Mouse (Mus musculus) lung, adult 2 months (tissue): ENCODE results near the gene Srrm3. TPM values are rescaled to one million over a fixed set of nuclear protein-coding genes. Genes with fewer than 3 reads are reported as not detected.
A peak's percentile ranks its signal among the peaks of the same experiment; 100 is the strongest.

Experiments
- DNase-seq: peaks from one replicate; pipeline ENCODE4 v3.0.0; 2022
- H3K4me1 ChIP-seq: fragments of 200-500 bp; 2 replicates; pipeline ENCODE4 v1.6.1; 2011; ENCODE audit warnings: low read length; ENCODE audit not compliant: control insufficient read depth, insufficient read depth
- H3K4me3 ChIP-seq: fragments of 200-500 bp; replicated peaks from 2 replicates; pipeline ENCODE3; 2011; ENCODE audit warnings: low read depth, mild to moderate bottlenecking, control low read depth, low read length; ENCODE audit errors: extremely low read depth
- CTCF ChIP-seq: fragments of 200-500 bp; IDR thresholded peaks from 2 replicates; pipeline ENCODE4 v1.5.1; 2011; ENCODE audit warnings: mild to moderate bottlenecking, low read length, control low read depth; ENCODE audit not compliant: insufficient read depth
- POLR2A ChIP-seq: fragments of 200-500 bp; IDR thresholded peaks from 2 replicates; pipeline ENCODE4 v1.6.1; 2011; ENCODE audit warnings: low read depth, mild to moderate bottlenecking, control low read depth, low read length, borderline replicate concordance; ENCODE audit errors: extremely low read depth
- WGBS: fragments of 180-500 bp; shearing (Covaris S2); methylation state at CpG from one replicate; pipeline ENCODE4 v1.1.7; 2018; 5-methylcytosine and 5-hydroxymethylcytosine counted together
- polyA plus RNA-seq: library from polyadenylated mRNA; depleted of rRNA; stranded (reverse); fragments of >200 nt; gene quantifications from 2 replicates; pipeline ENCODE4 v1.2.3, GENCODE M21; 2012

The Srrm3 gene
- polyA plus RNA-seq, 1 experiment, result 0.06 TPM

- Histone ChIP-seq H3K4me1 (no peaks in the 10 kb centered on the region), H3K4me3 (no peak overlapping the region)
- no peak for DNase-seq
- WGBS, result 62% methylated on average over 4 of the region's 4 CpGs
- TF ChIP-seq POLR2A (no peak), CTCF (no peak)
Measured at GRCm38 (mm10) chr5:135898995-135899394, 92.3 kb downstream of the Srrm3 start.

- DNase-seq, result no peak
- TF ChIP-seq CTCF (no peak), POLR2A (no peak)
- Histone ChIP-seq H3K4me1 (no peaks in the 10 kb centered on the region; the same call in 1 of the 2 replicates), H3K4me3 (no peak overlapping the region)
- WGBS, result 48% methylated on average over 4 of the region's 4 CpGs
Measured at GRCm38 (mm10) chr5:135899833-135900232, 93.1 kb downstream of the Srrm3 start.

DNA sequence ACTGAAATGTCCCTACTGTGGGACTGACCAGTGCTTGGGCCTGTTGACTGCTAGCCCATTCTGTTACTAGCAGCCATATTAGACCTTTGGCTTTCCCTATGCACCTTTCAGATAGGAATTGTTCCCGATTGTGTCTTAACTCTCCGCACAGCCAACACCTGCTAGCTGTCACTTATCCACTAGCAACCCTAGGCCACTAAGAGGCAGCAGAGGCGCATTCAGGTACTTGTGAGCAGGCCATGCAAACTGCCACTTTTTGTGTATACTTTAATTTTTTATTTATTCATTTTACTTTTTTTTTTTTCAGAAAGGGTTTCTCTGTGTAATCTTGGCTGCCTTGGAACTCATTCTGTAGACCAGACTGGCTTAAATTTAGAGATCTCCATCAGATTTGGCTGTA, 94.0 kb downstream of the Srrm3 start:
- no peak for DNase-seq
- WGBS, result 88% methylated on average over 3 of the region's 3 CpGs
- TF ChIP-seq POLR2A (no peak), CTCF (0 out of 2 replicates have a peak, but pooled peaks have one; percentile 4)
- no peaks in the 10 kb centered on the region; the same call in 1 of the 2 replicates for H3K4me1 ChIP-seq
- no peak overlapping the region for H3K4me3 ChIP-seq

DNA sequence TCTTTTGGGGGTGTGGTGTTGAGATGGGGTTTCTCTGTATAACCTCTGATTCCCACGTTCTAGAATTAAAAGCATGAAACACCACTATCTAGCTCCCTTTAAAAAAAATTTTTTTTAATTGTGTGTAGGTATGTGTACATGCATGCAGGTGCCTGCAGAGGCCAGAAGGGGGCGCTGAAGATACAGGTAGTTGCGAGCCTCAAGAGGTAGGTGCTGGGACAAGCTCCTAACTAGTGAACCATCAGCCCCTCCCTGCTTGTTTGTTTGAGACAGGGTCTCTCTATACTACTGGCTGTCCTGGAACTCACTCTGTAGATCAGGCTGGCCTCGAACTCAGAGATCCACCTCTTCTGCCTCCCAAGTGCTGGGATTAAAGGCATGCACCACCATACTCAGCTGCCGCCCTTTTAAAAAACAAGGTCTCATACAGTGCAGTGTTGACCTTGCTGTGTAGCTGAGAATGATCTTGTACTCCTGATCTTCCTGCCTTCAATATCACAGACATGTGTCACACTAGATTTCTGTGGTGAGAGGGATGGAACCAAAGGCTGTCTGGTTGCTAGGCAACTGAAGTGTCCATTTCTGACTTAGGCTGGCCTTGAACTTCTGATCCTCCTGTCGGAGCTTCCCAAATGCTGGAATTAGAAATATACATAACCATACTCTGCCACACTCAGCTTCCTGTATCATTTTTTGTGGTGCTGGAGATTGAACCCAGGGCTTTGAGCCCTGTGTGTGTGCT, 94.8 kb downstream of the Srrm3 start:
- no peak for DNase-seq
- TF ChIP-seq POLR2A, result no peak
- peak; percentile 33 for TF ChIP-seq CTCF
- H3K4me1 ChIP-seq, result peaks cover 2% of the 10 kb centered on the region; the same call in 1 of the 2 replicates
- H3K4me3 ChIP-seq, result no peak overlapping the region
- 64% methylated on average over 6 of the region's 6 CpGs for WGBS

DNA sequence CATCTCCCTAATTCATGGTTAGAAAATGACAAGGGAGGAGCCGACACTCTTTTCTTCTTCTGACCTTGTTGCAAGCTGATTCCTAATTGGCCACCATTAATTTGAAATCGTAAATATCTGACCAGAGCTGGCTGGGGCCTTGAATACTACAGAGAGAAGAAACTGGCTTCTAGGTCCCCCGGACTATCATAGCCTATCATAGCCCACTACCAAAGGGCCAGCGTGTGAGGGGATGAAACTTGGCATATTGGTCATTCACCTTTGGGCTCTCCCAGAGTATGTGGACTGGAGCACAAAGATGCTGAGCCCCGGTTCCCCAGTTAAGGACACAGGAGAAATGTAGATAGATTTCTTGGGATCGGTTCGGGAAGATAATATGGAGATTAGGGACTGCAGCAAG, 96.4 kb downstream of the Srrm3 start:
- no peak overlapping the region for H3K4me3 ChIP-seq
- DNase-seq, result no peak
- WGBS, result 41% methylated on average over 7 of the region's 7 CpGs
- H3K4me1 ChIP-seq, result peaks cover 6% of the 10 kb centered on the region
- TF ChIP-seq POLR2A (no peak), CTCF (no peak)

- Histone ChIP-seq H3K4me3 (peak overlapping the region; percentile 70), H3K4me1 (peaks cover 6% of the 10 kb centered on the region)
- DNase-seq, result peak; percentile 97
- peak; percentile 93 for TF ChIP-seq CTCF
- peak; percentile 79; the same call in 1 of the 2 replicates for TF ChIP-seq POLR2A
- 2% methylated on average over 30 of the region's 30 CpGs for WGBS
Measured at GRCm38 (mm10) chr5:135903551-135904151, 97.0 kb downstream of the Srrm3 start.

DNA sequence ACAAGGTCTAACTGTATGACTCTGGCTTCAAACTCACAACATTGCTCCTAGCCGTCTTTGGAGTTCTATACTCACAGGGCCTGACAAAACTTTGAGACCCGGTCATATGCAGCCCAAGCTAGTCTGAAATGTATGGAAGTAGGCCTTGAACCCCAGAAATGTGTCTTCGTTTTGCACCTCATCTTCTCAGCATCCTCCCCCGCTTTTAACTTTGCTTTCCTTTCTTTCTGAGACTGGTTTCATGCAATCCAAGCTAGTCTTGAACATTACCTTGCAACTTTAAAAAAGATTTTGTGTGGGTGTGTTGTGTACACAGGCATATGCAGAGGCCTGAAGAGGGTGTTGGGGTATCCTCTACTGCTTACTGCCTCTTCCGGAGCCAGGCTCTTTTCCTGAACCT, 97.6 kb downstream of the Srrm3 start:
- Histone ChIP-seq H3K4me3 (no peak overlapping the region), H3K4me1 (peaks cover 9% of the 10 kb centered on the region)
- WGBS, result 58% methylated on average over 5 of the region's 5 CpGs
- TF ChIP-seq CTCF (no peak), POLR2A (no peak)
- DNase-seq, result no peak

GRCm38 (mm10) chr5:135905320-135906225, 98.9 kb downstream of the Srrm3 start:
- H3K4me3 ChIP-seq, result no peak overlapping the region
- TF ChIP-seq CTCF, result no peak
- TF ChIP-seq POLR2A, result no peak
- peaks cover 16% of the 10 kb centered on the region for H3K4me1 ChIP-seq
- 41% methylated on average over 8 of the region's 8 CpGs for WGBS
- DNase-seq, result no peak

DNA sequence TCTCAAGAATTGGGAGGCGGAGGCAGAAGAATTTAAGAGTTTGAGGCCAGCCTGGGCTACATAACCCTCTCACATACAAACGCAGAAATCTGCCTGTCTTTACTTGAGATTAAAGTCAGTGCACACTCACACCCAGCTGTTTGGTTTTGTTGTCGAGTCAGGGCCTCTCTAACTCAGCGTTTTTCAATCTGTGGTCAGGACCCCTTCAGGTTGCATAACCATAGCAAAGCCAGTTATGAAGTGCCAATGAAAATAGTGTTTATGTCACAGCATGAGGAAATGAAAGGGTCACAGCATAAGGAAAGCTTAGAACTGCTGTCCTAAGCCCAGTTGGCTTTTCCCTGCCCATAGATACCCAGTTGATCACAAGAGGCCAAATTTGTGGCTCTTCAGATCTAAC, 100.2 kb downstream of the Srrm3 start:
- no peak for TF ChIP-seq POLR2A
- TF ChIP-seq CTCF, result no peak
- 49% methylated on average over 4 of the region's 4 CpGs for WGBS
- no peak for DNase-seq
- Histone ChIP-seq H3K4me3 (no peak overlapping the region), H3K4me1 (peaks cover 16% of the 10 kb centered on the region)
